Mouse (Mus musculus): ENCODE measurements around the gene Cic. TPM values are rescaled to one million over a fixed set of nuclear protein-coding genes. Genes with fewer than 3 reads are reported as not detected.
"Not testable (repeated sequence)": the region's sequence is repeated elsewhere in the genome, so short reads cannot be mapped to it uniquely, and the experiment has no call there.

Cic gene
- polyA plus RNA-seq, 1 experiment from 2014 or later = 25.2 TPM

DNA sequence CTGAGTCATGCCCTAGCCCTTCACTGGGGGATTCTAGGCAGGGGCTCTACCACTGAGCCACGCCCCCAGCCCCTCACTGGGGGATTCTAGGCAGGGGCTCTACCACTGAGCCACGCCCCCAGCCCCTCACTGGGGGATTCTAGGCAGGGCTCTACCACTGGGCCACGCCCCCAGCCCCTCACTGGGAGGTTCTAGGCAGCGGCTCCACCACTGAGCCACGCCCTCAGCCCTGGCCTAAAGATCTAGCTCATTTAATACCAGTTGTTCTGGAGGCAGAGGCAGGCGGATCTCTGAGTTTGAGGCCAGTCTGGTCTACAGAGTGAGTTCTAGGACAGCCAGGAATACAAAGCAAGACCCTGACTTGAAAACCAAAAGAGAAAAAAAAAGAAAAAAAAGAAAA, 57.9 kb downstream of the Cic start:
- ATAC-seq (replicated peaks; ENCODE audit: low FRiP score); H3K4me1 ChIP-seq (replicated peaks; ENCODE audit: control insufficient read depth, insufficient read depth, low read length); H3K9ac ChIP-seq (ENCODE audit: low read depth, low read length); H3K9me3 ChIP-seq (ENCODE audit: control insufficient read depth, low read length); H3K27me3 ChIP-seq (replicated peaks; ENCODE audit: control insufficient read depth, insufficient read depth, low read length); H3K36me3 ChIP-seq (ENCODE audit: control insufficient read depth, insufficient read depth, low read length); DNase-seq (ENCODE audit: low spot score); H3K27ac ChIP-seq (ENCODE audit: low read depth, low read length); H3K4me3 ChIP-seq (ENCODE audit: low read depth, low read length); H3K4me2 ChIP-seq: not testable (repeated sequence)
- WGBS = 77% methylated on average over 6 of the region's 6 CpGs

DNA sequence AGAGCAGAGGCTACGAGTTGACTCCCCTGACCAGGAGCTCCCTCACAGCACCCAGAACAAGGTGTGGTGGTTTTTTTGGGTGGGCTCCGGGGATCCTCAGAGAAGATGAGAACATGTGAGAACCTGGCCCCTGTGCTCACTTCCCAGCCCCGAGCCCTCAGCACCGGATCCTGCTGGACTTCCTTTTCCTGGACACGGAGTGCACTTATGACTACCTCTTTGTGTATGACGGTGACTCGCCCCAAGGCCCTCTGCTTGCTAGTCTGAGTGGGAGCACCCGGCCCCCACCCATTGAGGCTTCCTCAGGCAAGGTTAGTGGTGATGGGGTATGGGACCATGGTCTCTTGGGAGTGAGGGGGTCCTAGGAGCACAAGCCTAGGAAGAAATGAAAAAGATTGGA, 58.7 kb downstream of the Cic start:
- H3K4me2 ChIP-seq = no peak overlapping the region
- peaks cover 7% of the 10 kb centered on the region; the same call in 1 of the 2 replicates for H3K36me3 ChIP-seq (ENCODE audit: control insufficient read depth, insufficient read depth, low read length)
- no peak overlapping the region for H3K9ac ChIP-seq (ENCODE audit: low read depth, low read length)
- peaks cover 2% of the 10 kb centered on the region for H3K4me1 ChIP-seq (replicated peaks; ENCODE audit: control insufficient read depth, insufficient read depth, low read length)
- WGBS = 80% methylated on average over 8 of the region's 8 CpGs
- ATAC-seq (replicated peaks; ENCODE audit: low FRiP score) (no peak), DNase-seq (ENCODE audit: low spot score) (no peak)
- no peak overlapping the region for H3K27ac ChIP-seq (ENCODE audit: low read depth, low read length)
- H3K4me3 ChIP-seq (ENCODE audit: low read depth, low read length) = no peak overlapping the region
- H3K27me3 ChIP-seq (replicated peaks; ENCODE audit: control insufficient read depth, insufficient read depth, low read length) = no peaks in the 10 kb centered on the region
- H3K9me3 ChIP-seq (ENCODE audit: control insufficient read depth, low read length) = no peaks in the 10 kb centered on the region

DNA sequence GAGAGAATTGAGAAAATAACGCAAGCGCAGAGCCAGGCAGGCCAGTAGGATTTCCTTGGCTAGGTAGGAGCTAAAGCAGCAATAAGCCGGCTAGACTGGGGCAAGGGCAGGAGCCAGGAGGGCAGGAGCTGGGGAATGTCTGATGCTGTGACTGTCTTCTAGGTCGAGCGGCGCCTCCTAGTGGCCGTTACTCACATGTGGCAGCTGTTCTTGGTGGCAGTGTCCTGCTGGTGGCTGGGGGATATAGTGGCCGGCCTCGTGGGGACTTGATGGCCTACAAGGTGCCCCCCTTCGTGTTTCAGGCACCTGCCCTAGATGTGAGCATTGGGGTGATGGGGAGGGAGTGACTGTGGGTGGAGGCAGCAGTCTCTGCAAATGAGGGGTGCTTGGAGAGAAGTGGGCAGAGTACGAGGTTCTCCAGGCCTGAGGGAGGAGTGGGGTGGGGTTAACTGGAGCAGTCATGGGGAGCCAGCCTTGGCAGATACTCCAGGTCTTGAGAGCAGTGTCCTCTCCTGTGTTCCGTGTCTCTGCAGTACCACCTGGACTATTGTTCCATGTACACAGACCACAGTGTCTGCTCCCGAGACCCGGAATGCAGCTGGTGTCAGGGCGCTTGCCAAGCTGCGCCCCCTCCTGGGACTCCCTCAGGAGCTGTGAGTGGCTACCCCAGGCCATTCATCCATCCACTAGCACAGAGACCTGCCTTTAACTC, 66.2 kb downstream of the Cic start:
- no peak overlapping the region for H3K4me2 ChIP-seq
- H3K9me3 ChIP-seq (ENCODE audit: control insufficient read depth, low read length) = no peaks in the 10 kb centered on the region
- no peaks in the 10 kb centered on the region for H3K27me3 ChIP-seq (replicated peaks; ENCODE audit: control insufficient read depth, insufficient read depth, low read length)
- H3K4me3 ChIP-seq (ENCODE audit: low read depth, low read length) = no peak overlapping the region
- DNase-seq (ENCODE audit: low spot score) (peak; percentile 58), ATAC-seq (replicated peaks; ENCODE audit: low FRiP score) (peak; percentile 65; the same call in 1 of the 2 replicates)
- no peak overlapping the region for H3K27ac ChIP-seq (ENCODE audit: low read depth, low read length)
- no peak overlapping the region for H3K9ac ChIP-seq (ENCODE audit: low read depth, low read length)
- peaks cover 9% of the 10 kb centered on the region; the same call in 1 of the 2 replicates for H3K36me3 ChIP-seq (ENCODE audit: control insufficient read depth, insufficient read depth, low read length)
- H3K4me1 ChIP-seq (replicated peaks; ENCODE audit: control insufficient read depth, insufficient read depth, low read length) = peaks cover 2% of the 10 kb centered on the region; the same call in 1 of the 2 replicates
- WGBS = 42% methylated on average over 16 of the region's 16 CpGs

DNA sequence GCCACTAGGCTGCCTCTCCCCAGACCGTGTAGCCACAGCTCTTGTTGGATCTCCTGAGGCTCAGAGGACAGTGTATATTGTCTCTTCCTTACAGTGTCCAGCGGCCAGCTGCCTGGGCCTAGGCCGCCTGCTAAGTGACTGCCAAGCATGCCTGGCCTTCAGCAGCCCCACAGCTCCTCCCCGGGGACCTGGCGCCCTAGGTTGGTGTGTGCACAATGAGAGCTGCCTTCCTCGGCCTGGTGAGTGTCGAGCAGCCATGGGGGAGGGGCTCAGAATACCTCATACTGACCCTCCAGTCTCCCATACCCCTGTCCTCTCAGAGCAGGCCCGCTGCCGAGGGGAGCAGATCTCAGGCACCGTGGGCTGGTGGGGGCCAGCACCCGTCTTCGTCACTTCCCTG, 67.0 kb downstream of the Cic start:
- WGBS = 82% methylated on average over 12 of the region's 12 CpGs
- ATAC-seq (replicated peaks; ENCODE audit: low FRiP score) (no peak), DNase-seq (ENCODE audit: low spot score) (no peak)
- peaks cover 9% of the 10 kb centered on the region; the same call in 1 of the 2 replicates for H3K36me3 ChIP-seq (ENCODE audit: control insufficient read depth, insufficient read depth, low read length)
- H3K27me3 ChIP-seq (replicated peaks; ENCODE audit: control insufficient read depth, insufficient read depth, low read length) = no peaks in the 10 kb centered on the region
- H3K27ac ChIP-seq (ENCODE audit: low read depth, low read length) = no peak overlapping the region
- H3K4me3 ChIP-seq (ENCODE audit: low read depth, low read length) = no peak overlapping the region
- H3K9me3 ChIP-seq (ENCODE audit: control insufficient read depth, low read length) = no peaks in the 10 kb centered on the region
- H3K4me2 ChIP-seq = no peak overlapping the region
- no peak overlapping the region for H3K9ac ChIP-seq (ENCODE audit: low read depth, low read length)
- peaks cover 2% of the 10 kb centered on the region; the same call in 1 of the 2 replicates for H3K4me1 ChIP-seq (replicated peaks; ENCODE audit: control insufficient read depth, insufficient read depth, low read length)

DNA sequence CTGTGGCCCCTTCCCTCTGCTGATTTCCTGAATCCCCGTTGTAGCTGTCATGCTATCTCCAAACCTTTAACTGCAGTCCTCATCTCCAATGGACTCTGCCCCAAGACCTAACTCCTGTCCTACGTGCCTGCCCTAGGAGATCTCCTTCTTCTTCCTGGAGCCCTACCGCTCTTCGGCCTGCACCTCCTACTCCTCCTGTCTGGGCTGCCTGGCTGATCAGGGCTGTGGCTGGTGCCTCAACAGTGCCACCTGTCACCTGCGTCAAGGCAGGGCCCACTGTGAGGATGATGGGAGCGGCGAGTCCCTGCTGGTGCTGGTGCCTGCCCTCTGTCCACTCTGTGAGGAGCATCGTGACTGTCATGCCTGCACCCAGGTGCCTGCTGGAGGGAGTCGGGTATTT, 71.8 kb downstream of the Cic start:
- no peak overlapping the region for H3K4me2 ChIP-seq
- ATAC-seq (replicated peaks; ENCODE audit: low FRiP score) (no peak), DNase-seq (ENCODE audit: low spot score) (no peak)
- no peaks in the 10 kb centered on the region for H3K9me3 ChIP-seq (ENCODE audit: control insufficient read depth, low read length)
- H3K4me1 ChIP-seq (replicated peaks; ENCODE audit: control insufficient read depth, insufficient read depth, low read length) = no peaks in the 10 kb centered on the region
- H3K27ac ChIP-seq (ENCODE audit: low read depth, low read length) = no peak overlapping the region
- H3K4me3 ChIP-seq (ENCODE audit: low read depth, low read length) = no peak overlapping the region
- 86% methylated on average over 9 of the region's 9 CpGs for WGBS
- H3K27me3 ChIP-seq (replicated peaks; ENCODE audit: control insufficient read depth, insufficient read depth, low read length) = no peaks in the 10 kb centered on the region
- peaks cover 2% of the 10 kb centered on the region; the same call in 1 of the 2 replicates for H3K36me3 ChIP-seq (ENCODE audit: control insufficient read depth, insufficient read depth, low read length)
- H3K9ac ChIP-seq (ENCODE audit: low read depth, low read length) = no peak overlapping the region

DNA sequence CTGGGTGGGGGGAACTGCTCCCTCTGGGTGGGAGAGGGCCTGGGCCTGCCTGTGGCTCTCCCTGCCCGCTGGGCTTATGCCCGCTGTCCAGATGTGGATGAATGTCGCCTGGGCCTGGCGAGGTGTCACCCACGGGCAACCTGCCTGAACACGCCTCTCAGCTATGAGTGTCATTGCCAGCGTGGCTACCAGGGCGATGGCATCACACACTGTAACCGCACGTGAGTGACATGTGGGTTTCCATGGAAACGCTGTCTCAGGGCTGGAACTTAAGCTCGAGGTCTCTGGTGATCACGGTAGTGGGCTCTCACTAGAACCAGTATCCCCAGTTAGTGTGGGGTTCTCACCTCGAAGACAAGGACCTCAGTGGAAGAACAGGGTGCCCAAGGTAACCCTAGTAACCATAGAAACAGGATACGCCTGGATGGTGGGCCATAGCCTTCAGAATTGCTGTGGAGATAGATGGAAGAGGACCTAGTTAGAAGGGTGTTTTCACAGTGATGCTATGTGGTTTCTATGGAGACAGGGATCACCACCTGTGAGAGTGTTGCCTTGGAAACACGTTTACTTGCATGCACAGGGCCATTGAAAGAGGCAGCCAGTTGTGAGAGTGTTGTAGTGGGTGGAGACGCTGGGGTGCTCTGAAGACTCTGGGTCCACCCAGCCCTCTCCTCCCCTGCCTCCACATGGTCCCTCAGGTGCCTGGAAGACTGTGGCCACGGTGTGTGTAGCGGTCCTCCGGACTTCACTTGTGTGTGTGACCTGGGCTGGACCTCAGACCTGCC, 73.7 kb downstream of the Cic start:
- WGBS = 83% methylated on average over 20 of the region's 20 CpGs
- ATAC-seq (replicated peaks; ENCODE audit: low FRiP score) (no peak; the same call in 1 of the 2 replicates), DNase-seq (ENCODE audit: low spot score) (no peak)
- Histone ChIP-seq H3K9ac (ENCODE audit: low read depth, low read length) (no peak overlapping the region), H3K27me3 (replicated peaks; ENCODE audit: control insufficient read depth, insufficient read depth, low read length) (no peaks in the 10 kb centered on the region), H3K27ac (ENCODE audit: low read depth, low read length) (no peak overlapping the region), H3K4me1 (replicated peaks; ENCODE audit: control insufficient read depth, insufficient read depth, low read length) (no peaks in the 10 kb centered on the region), H3K4me3 (ENCODE audit: low read depth, low read length) (no peak overlapping the region), H3K4me2 (no peak overlapping the region), H3K9me3 (ENCODE audit: control insufficient read depth, low read length) (no peaks in the 10 kb centered on the region), H3K36me3 (ENCODE audit: control insufficient read depth, insufficient read depth, low read length) (no peaks in the 10 kb centered on the region)

Small RNAs within 50 kb of the gene (microRNA-seq; reads per million reads assigned to microRNA genes)
- not detected for gene Mir7048 (ENCODE audit: borderline number of aligned reads)

Other genes starting within 250 kb of the Cic start
- 3.5 and 5.3 TPM in 2 replicates for gene Grik5, start 195.4 kb upstream of the Cic start, polyA plus RNA-seq (2014; fragmentation: Nextera tagmentation; extraction: Ambion mirVana)
- 22.8 and 23.1 TPM in 2 replicates for gene Zfp574, start 195.1 kb upstream of the Cic start, polyA plus RNA-seq (2014; fragmentation: Nextera tagmentation; extraction: Ambion mirVana)
- gene Pou2f2, start 88.0 kb upstream of the Cic start, polyA plus RNA-seq (2014; fragmentation: Nextera tagmentation; extraction: Ambion mirVana) = 2.2 and 3.2 TPM in 2 replicates
- gene Dedd2, start 47.1 kb upstream of the Cic start, polyA plus RNA-seq (2014; fragmentation: Nextera tagmentation; extraction: Ambion mirVana) = 19.6 and 21.1 TPM in 2 replicates
- 4.0 and 4.2 TPM in 2 replicates for gene Zfp526, start 46.3 kb upstream of the Cic start, polyA plus RNA-seq (2014; fragmentation: Nextera tagmentation; extraction: Ambion mirVana)
- 11.0 and 13.0 TPM in 2 replicates for gene Gsk3a, start 29.9 kb upstream of the Cic start, polyA plus RNA-seq (2014; fragmentation: Nextera tagmentation; extraction: Ambion mirVana)
- gene Erf, start 16.9 kb upstream of the Cic start, polyA plus RNA-seq (2014; fragmentation: Nextera tagmentation; extraction: Ambion mirVana) = 13.8 and 16.4 TPM in 2 replicates
- 104 and 106 TPM in 2 replicates for gene Pafah1b3, start 30.3 kb downstream of the Cic start, polyA plus RNA-seq (2014; fragmentation: Nextera tagmentation; extraction: Ambion mirVana)
- 0.32 and 0.68 TPM in 2 replicates for gene Prr19, start 33.7 kb downstream of the Cic start, polyA plus RNA-seq (2014; fragmentation: Nextera tagmentation; extraction: Ambion mirVana)
- gene Tmem145, start 38.4 kb downstream of the Cic start, polyA plus RNA-seq (2014; fragmentation: Nextera tagmentation; extraction: Ambion mirVana) = 0.16 and 0.32 TPM in 2 replicates
- gene Megf8, start 49.5 kb downstream of the Cic start, polyA plus RNA-seq (2014; fragmentation: Nextera tagmentation; extraction: Ambion mirVana) = 5.1 and 5.5 TPM in 2 replicates
- gene Cnfn, start 102.0 kb downstream of the Cic start, polyA plus RNA-seq (2014; fragmentation: Nextera tagmentation; extraction: Ambion mirVana) = not detected in 2 replicates
- 2.3 and 2.5 TPM in 2 replicates for gene Lipe, start 131.0 kb downstream of the Cic start, polyA plus RNA-seq (2014; fragmentation: Nextera tagmentation; extraction: Ambion mirVana)
- gene Cxcl17, start 145.2 kb downstream of the Cic start, polyA plus RNA-seq (2014; fragmentation: Nextera tagmentation; extraction: Ambion mirVana) = 0.38 TPM in 1 of 2 replicates, not detected in the other
- gene Ceacam1, start 209.9 kb downstream of the Cic start, polyA plus RNA-seq (2014; fragmentation: Nextera tagmentation; extraction: Ambion mirVana) = 2.3 and 3.6 TPM in 2 replicates